Mouse (Mus musculus): ENCODE data around the gene Itln1. TPM values are rescaled to one million over a fixed set of nuclear protein-coding genes. Genes with fewer than 3 reads are reported as not detected.

The Itln1 gene
- total RNA-seq, 2 experiments from 2014 or later = not detected

DNA sequence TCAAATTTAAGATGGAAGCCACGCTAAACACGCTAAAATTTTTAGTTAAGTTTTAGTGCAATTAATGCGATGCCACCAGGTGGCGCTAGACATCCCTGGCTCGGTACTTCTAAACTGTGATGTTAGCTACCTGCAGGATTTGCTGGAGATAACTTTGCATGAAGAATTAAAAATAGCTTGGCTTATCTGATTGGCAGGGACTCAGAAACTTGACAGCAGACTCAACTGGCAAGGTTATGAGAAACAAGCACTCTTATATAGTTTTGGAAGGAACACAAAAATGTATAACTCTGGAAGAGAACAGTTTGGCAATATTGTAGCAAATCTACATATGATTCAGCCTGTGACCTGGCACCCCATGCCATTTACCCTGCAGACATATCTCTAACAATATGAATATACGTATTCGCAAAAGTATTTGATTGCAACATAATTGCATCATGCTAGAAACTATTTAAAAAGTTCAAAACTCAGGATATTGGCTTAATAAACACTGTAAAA, 64.7 kb downstream of the Itln1 start:
- peak; percentile 28 to 81 for DNase-seq (ENCODE audit: extremely low spot score in 1 of 2, low spot score in 1 of 2)

DNA sequence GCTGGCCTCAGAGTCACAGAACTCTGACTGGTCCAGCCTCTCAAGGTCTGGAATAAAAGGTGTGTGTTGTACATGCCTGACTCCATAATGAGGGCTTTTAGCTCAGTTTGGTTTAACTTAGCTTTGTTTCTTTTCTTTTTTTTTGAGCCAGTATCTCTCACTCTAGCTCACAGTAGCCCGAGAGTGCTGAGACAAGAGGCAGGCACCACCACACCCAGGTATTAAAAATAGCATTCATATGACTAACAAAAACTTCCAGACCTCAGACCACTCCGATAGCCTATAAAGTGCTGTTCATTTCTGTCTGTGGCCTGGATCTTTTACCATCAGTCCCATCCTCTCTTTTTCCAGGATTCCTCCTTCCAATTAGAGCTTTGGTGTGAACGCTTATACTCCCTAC, 65.4 kb downstream of the Itln1 start:
- DNase-seq (ENCODE audit: extremely low spot score in 1 of 2, low spot score in 1 of 2) = no peak

Other genes starting within 250 kb of the Itln1 start
- gene Usp21, start 247.3 kb downstream of the Itln1 start, total RNA-seq (2021) = 10 to 100 TPM; 58.1 to 64.8 TPM
- gene Ufc1, start 240.3 kb downstream of the Itln1 start, total RNA-seq (2021) = 100 to 1,000 TPM; 105 to 116 TPM
- gene Dedd, start 206.1 kb downstream of the Itln1 start, total RNA-seq (2021) = 10 to 100 TPM; 34.6 to 35.4 TPM
- gene Nit1, start 189.6 kb downstream of the Itln1 start, total RNA-seq (2021) = 10 to 100 TPM; 45.7 to 47.3 TPM
- 100 to 1,000 TPM; 163 to 173 TPM for gene Pfdn2, start 189.6 kb downstream of the Itln1 start, total RNA-seq (2021)
- gene Klhdc9, start 174.5 kb downstream of the Itln1 start, total RNA-seq (2021) = 1 to 10 TPM; 6.4 to 9.2 TPM
- gene Nectin4, start 165.2 kb downstream of the Itln1 start, total RNA-seq (2021) = 1 to 10 TPM; 3.6 to 3.7 TPM
- 1 to 10 TPM; 1.8 to 2.0 TPM for gene Arhgap30, start 146.3 kb downstream of the Itln1 start, total RNA-seq (2021)
- gene Usf1, start 124.0 kb downstream of the Itln1 start, total RNA-seq (2021) = 100 to 1,000 TPM; 113 to 139 TPM
- gene Tstd1, start 116.4 kb downstream of the Itln1 start, total RNA-seq (2021) = 1 to 10 TPM; 3.1 to 3.3 TPM
- 1 to 10 TPM; 4.7 to 5.1 TPM for gene F11r, start 97.8 kb downstream of the Itln1 start, total RNA-seq (2021)
- 1 to 10 TPM; 6.1 to 7.5 TPM for gene Alyref2, start 31.8 kb downstream of the Itln1 start, total RNA-seq (2021)
- gene Cd244a, start 23.9 kb upstream of the Itln1 start, total RNA-seq (2021) = not detected
- under 1 TPM in 1 of 2 experiments, not detected in 1; 0.23 TPM for gene Ly9, start 72.1 kb upstream of the Itln1 start, total RNA-seq (2021)
- gene Slamf7, start 117.7 kb upstream of the Itln1 start, total RNA-seq (2021) = not detected
- under 1 TPM in 1 of 2 experiments, not detected in 1; 0.52 TPM for gene Cd48, start 146.7 kb upstream of the Itln1 start, total RNA-seq (2021)
- under 1 TPM; 0.12 to 0.33 TPM for gene Slamf1, start 231.8 kb upstream of the Itln1 start, total RNA-seq (2021)

Data from layer of hippocampus, postnatal 25 days (tissue).